Mouse (Mus musculus) thymus, adult 2 months (tissue): Measurements from ENCODE around the gene Usp29. TPM values are rescaled to one million over a fixed set of nuclear protein-coding genes. Genes with fewer than 3 reads are reported as not detected.

Experiments used
- polyA plus RNA-seq: library from polyadenylated mRNA; depleted of rRNA; stranded (reverse); fragments of >200 nt; gene quantifications from 2 replicates; pipeline ENCODE4 v1.2.3, GENCODE M21; 2012; rRNA removed

The Usp29 gene
- polyA plus RNA-seq, 1 experiment: not detected

Other genes starting within 250 kb of the Usp29 start
- gene Olfr5, start 243.6 kb upstream of the Usp29 start, polyA plus RNA-seq: not detected in 2 replicates
- not detected in 2 replicates for gene Olfr1347, start 230.8 kb upstream of the Usp29 start, polyA plus RNA-seq
- not detected in 2 replicates for gene Olfr1348, start 221.8 kb upstream of the Usp29 start, polyA plus RNA-seq
- 0.27 and 0.28 TPM in 2 replicates for gene Olfr1349, start 207.6 kb upstream of the Usp29 start, polyA plus RNA-seq
- not detected in 2 replicates for gene Olfr1350, start 165.7 kb upstream of the Usp29 start, polyA plus RNA-seq
- 0.05 and 0.15 TPM in 2 replicates for gene Zim1, start 34.1 kb upstream of the Usp29 start, polyA plus RNA-seq
- gene Peg3, start 147 bp upstream of the Usp29 start, polyA plus RNA-seq: 0.60 and 1.0 TPM in 2 replicates